Mouse (Mus musculus) forebrain, embryonic 16.5 days (tissue): ENCODE measurements around the gene Gadd45gip1. TPM values are rescaled to one million over a fixed set of nuclear protein-coding genes. Genes with fewer than 3 reads are reported as not detected.
A peak's percentile ranks its signal among the peaks of the same experiment; 100 is the strongest.
"Not testable (repeated sequence)": the region's sequence is repeated elsewhere in the genome, so short reads cannot be mapped to it uniquely, and the experiment has no call there.

Experiments used
- ATAC-seq: fragments of 200-750 bp; cut with Nextera tagmentation; 2 replicates; pipeline ENCODE4 v1.8.0; 2017; ENCODE audit warnings: mild to moderate bottlenecking, moderate library complexity
- H3K27ac ChIP-seq: fragments of 300-500 bp; sonication (generic); 2 replicates; pipeline ENCODE4 v1.5.1; 2014; ENCODE audit warnings: low read length, control low read depth
- H3K27me3 ChIP-seq: fragments of 300-500 bp; sonication (generic); replicated peaks from 2 replicates; pipeline ENCODE4 v1.6.1; 2014; ENCODE audit warnings: low read length; ENCODE audit not compliant: control insufficient read depth, insufficient read depth
- H3K36me3 ChIP-seq: fragments of 300-500 bp; sonication (generic); 2 replicates; pipeline ENCODE4 v1.6.1; 2014; ENCODE audit not compliant: control insufficient read depth, insufficient read depth
- H3K4me1 ChIP-seq: fragments of 300-500 bp; sonication (generic); replicated peaks from 2 replicates; pipeline ENCODE4 v1.6.1; 2014; ENCODE audit warnings: low read length; ENCODE audit not compliant: control insufficient read depth, insufficient read depth
- H3K4me2 ChIP-seq: fragments of 300-500 bp; sonication (generic); 2 replicates; pipeline ENCODE4 v1.6.1; 2014; ENCODE audit warnings: mild to moderate bottlenecking, low read length, control low read depth
- H3K4me3 ChIP-seq: fragments of 300-500 bp; sonication (generic); replicated peaks from 2 replicates; pipeline ENCODE4 v1.5.1; 2014; ENCODE audit warnings: mild to moderate bottlenecking, low read length, control low read depth
- H3K9ac ChIP-seq: fragments of 300-500 bp; sonication (generic); replicated peaks from 2 replicates; pipeline ENCODE4 v1.6.1; 2014; ENCODE audit warnings: low read depth, low read length, control low read depth
- H3K9me3 ChIP-seq: fragments of 300-500 bp; sonication (generic); 2 replicates; pipeline ENCODE4 v1.6.1; 2016; ENCODE audit warnings: low read length; ENCODE audit not compliant: control insufficient read depth
- WGBS: fragments of 180-500 bp; shearing (Covaris S2); extraction: QIAGEN DNeasy Blood & Tissue Kit; methylation state at CpG from one replicate; pipeline ENCODE4 v1.1.7; 2014; 5-methylcytosine and 5-hydroxymethylcytosine counted together
- polyA plus RNA-seq: library from polyadenylated mRNA; unstranded; fragments of >200 nt; fragmentation: Nextera tagmentation; extraction: Ambion mirVana; gene quantifications from 2 replicates; pipeline ENCODE4 v1.2.1, GENCODE M21; 2015

The Gadd45gip1 gene
- polyA plus RNA-seq, 1 experiment from 2014 or later = 34.3 TPM

GRCm38 (mm10) chr8:84816117-84816516 lies 15.2 kb upstream of the Gadd45gip1 start:
- 0 out of 2 replicates have a peak overlapping the region, but pooled peaks have one; percentile 90 for H3K27ac ChIP-seq
- WGBS = 73% methylated on average over 17 of the region's 17 CpGs
- H3K4me3 ChIP-seq = no peak overlapping the region
- no peaks in the 10 kb centered on the region for H3K27me3 ChIP-seq
- no peaks in the 10 kb centered on the region for H3K9me3 ChIP-seq
- no peaks in the 10 kb centered on the region for H3K36me3 ChIP-seq
- no peak overlapping the region for H3K9ac ChIP-seq
- H3K4me1 ChIP-seq = peaks cover 33% of the 10 kb centered on the region
- H3K4me2 ChIP-seq = no peak overlapping the region
- no peak for ATAC-seq

GRCm38 (mm10) chr8:84822723-84823122 lies 8.6 kb upstream of the Gadd45gip1 start, which contains the start of gene Dand5:
Gene Dand5 (minus strand): TSS chr8:84822823.
- peak within 1 kb of the TSS; percentile 32 for H3K4me3 ChIP-seq
- WGBS = 41% methylated on average over 3 of the region's 3 CpGs
- peak within 1 kb of the TSS; percentile 54 for H3K4me2 ChIP-seq
- no peaks in the 10 kb centered on the region for H3K36me3 ChIP-seq
- no peaks in the 10 kb centered on the region for H3K9me3 ChIP-seq
- no peak for ATAC-seq
- no peaks in the 10 kb centered on the region for H3K27me3 ChIP-seq
- peaks cover 7% of the 10 kb centered on the region for H3K4me1 ChIP-seq
- H3K9ac ChIP-seq = peak within 1 kb of the TSS; percentile 51
- H3K27ac ChIP-seq = no peak within 1 kb of the TSS

- Histone ChIP-seq H3K27me3 (no peaks in the 10 kb centered on the region), H3K36me3 (no peaks in the 10 kb centered on the region), H3K9me3 (no peaks in the 10 kb centered on the region), H3K4me3 (peak overlapping the region; percentile 32), H3K4me2 (peak overlapping the region; percentile 54), H3K4me1 (peaks cover 7% of the 10 kb centered on the region), H3K27ac (no peak overlapping the region), H3K9ac (peak overlapping the region; percentile 51)
- 0% methylated on average over 18 of the region's 18 CpGs for WGBS
- ATAC-seq = peak; percentile 92
These were observed 7.7 kb upstream of the Gadd45gip1 start for GRCm38 (mm10) chr8:84823653-84824052.

GRCm38 (mm10) chr8:84825636-84826035 lies 5.7 kb upstream of the Gadd45gip1 start:
- Histone ChIP-seq H3K4me3 (no peak overlapping the region), H3K9me3 (no peaks in the 10 kb centered on the region), H3K9ac (no peak overlapping the region), H3K4me1 (peaks cover 7% of the 10 kb centered on the region), H3K36me3 (no peaks in the 10 kb centered on the region), H3K27me3 (no peaks in the 10 kb centered on the region), H3K4me2 (no peak overlapping the region), H3K27ac (no peak overlapping the region)
- 84% methylated on average over 4 of the region's 4 CpGs for WGBS
- ATAC-seq = no peak

GRCm38 (mm10) chr8:84826518-84826917 lies 4.8 kb upstream of the Gadd45gip1 start:
- WGBS = 83% methylated on average over 1 of the region's 2 CpGs
- ATAC-seq, H3K9ac ChIP-seq, H3K9me3 ChIP-seq, H3K36me3 ChIP-seq, H3K27me3 ChIP-seq, H3K4me3 ChIP-seq, H3K27ac ChIP-seq, H3K4me2 ChIP-seq, H3K4me1 ChIP-seq: not testable (repeated sequence)

GRCm38 (mm10) chr8:84832034-84832717 lies 854 bp downstream of the Gadd45gip1 start:
- Histone ChIP-seq H3K4me2 (peak overlapping the region; percentile 65), H3K27ac (peak overlapping the region; percentile 89), H3K4me3 (peak overlapping the region; percentile 69), H3K9ac (peak overlapping the region; percentile 84), H3K36me3 (peaks cover 5% of the 10 kb centered on the region; the same call in 1 of the 2 replicates), H3K27me3 (no peaks in the 10 kb centered on the region), H3K9me3 (no peaks in the 10 kb centered on the region), H3K4me1 (peaks cover 34% of the 10 kb centered on the region)
- 1% methylated on average over 59 of the region's 59 CpGs for WGBS
- ATAC-seq = peak; percentile 67

- Histone ChIP-seq H3K4me2 (peak overlapping the region; percentile 65), H3K9ac (peak overlapping the region; percentile 84), H3K27ac (peak overlapping the region; percentile 94), H3K9me3 (no peaks in the 10 kb centered on the region), H3K27me3 (no peaks in the 10 kb centered on the region), H3K4me3 (peak overlapping the region; percentile 69), H3K4me1 (peaks cover 34% of the 10 kb centered on the region), H3K36me3 (peaks cover 10% of the 10 kb centered on the region)
- ATAC-seq = no peak
- WGBS = 64% methylated on average over 10 of the region's 10 CpGs
These were observed 1.7 kb downstream of the Gadd45gip1 start for GRCm38 (mm10) chr8:84832759-84833742.

GRCm38 (mm10) chr8:84834002-84834865 lies 2.9 kb downstream of the Gadd45gip1 start:
- Histone ChIP-seq H3K27ac (peak overlapping the region; percentile 94), H3K36me3 (peaks cover 14% of the 10 kb centered on the region), H3K4me2 (peak overlapping the region; percentile 20; the same call in 1 of the 2 replicates), H3K4me1 (peaks cover 34% of the 10 kb centered on the region), H3K27me3 (no peaks in the 10 kb centered on the region), H3K9me3 (no peaks in the 10 kb centered on the region), H3K9ac (no peak overlapping the region), H3K4me3 (no peak overlapping the region)
- WGBS = 63% methylated on average over 19 of the region's 19 CpGs
- ATAC-seq = peak; percentile 60
